Mouse (Mus musculus) cortical plate, adult 2 months (tissue): ENCODE data around the gene Rab35. TPM values are rescaled to one million over a fixed set of nuclear protein-coding genes. Genes with fewer than 3 reads are reported as not detected.

Experiments
- H3K27ac ChIP-seq: fragments of 200-500 bp; 2 replicates; pipeline ENCODE4 v1.5.1; 2012; ENCODE audit warnings: low read length, control low read depth, inconsistent platforms; ENCODE audit not compliant: insufficient read depth
- H3K4me1 ChIP-seq: fragments of 200-500 bp; 2 replicates; pipeline ENCODE4 v1.6.1; 2011; ENCODE audit warnings: low read length; ENCODE audit not compliant: control insufficient read depth, insufficient read depth
- H3K4me3 ChIP-seq: fragments of 200-500 bp; 2 replicates; pipeline ENCODE4 v1.5.1; 2011; ENCODE audit warnings: mild to moderate bottlenecking, low read length, control low read depth; ENCODE audit not compliant: insufficient read depth
- CTCF ChIP-seq: fragments of 200-500 bp; IDR thresholded peaks from 2 replicates; pipeline ENCODE4 v1.5.1; 2011; ENCODE audit warnings: mild to moderate bottlenecking, control low read depth, low read length; ENCODE audit not compliant: insufficient read depth; ENCODE audit errors: extremely low read depth
- POLR2A ChIP-seq: fragments of 200-500 bp; IDR thresholded peaks from 2 replicates; pipeline ENCODE4 v1.6.1; 2011; ENCODE audit warnings: mild to moderate bottlenecking, low read length, control low read depth; ENCODE audit not compliant: insufficient read depth; ENCODE audit errors: extremely low read depth
- polyA plus RNA-seq: library from polyadenylated mRNA; depleted of rRNA; stranded (reverse); fragments of >200 nt; gene quantifications from 2 replicates; pipeline ENCODE4 v1.2.3, GENCODE M21; 2012

Rab35 gene
- polyA plus RNA-seq, 1 experiment, result 90.8 TPM

- no peaks in the 10 kb centered on the region for H3K4me1 ChIP-seq
- TF ChIP-seq POLR2A (no peak), CTCF (no peak)
- no peak overlapping the region for H3K27ac ChIP-seq
- no peak overlapping the region for H3K4me3 ChIP-seq
These were observed 30.9 kb downstream of the Rab35 start for GRCm38 (mm10) chr5:115662658-115663057.

- Histone ChIP-seq H3K4me1 (peaks cover 2% of the 10 kb centered on the region; the same call in 1 of the 2 replicates), H3K4me3 (no peak overlapping the region), H3K27ac (no peak overlapping the region)
- TF ChIP-seq POLR2A (no peak), CTCF (no peak)
These were observed 34.8 kb downstream of the Rab35 start for GRCm38 (mm10) chr5:115666366-115667065.

- no peak for TF ChIP-seq CTCF
- Histone ChIP-seq H3K4me1 (peaks cover 2% of the 10 kb centered on the region; the same call in 1 of the 2 replicates), H3K27ac (no peak overlapping the region), H3K4me3 (no peak overlapping the region)
These were observed 35.5 kb downstream of the Rab35 start for GRCm38 (mm10) chr5:115667210-115667609.

GRCm38 (mm10) chr5:115667894-115668293 lies 36.2 kb downstream of the Rab35 start:
- Histone ChIP-seq H3K27ac (no peak overlapping the region), H3K4me1 (peaks cover 2% of the 10 kb centered on the region; the same call in 1 of the 2 replicates), H3K4me3 (no peak overlapping the region)
- TF ChIP-seq CTCF (no peak), POLR2A (no peak)

GRCm38 (mm10) chr5:115668986-115669385 lies 37.3 kb downstream of the Rab35 start:
- H3K4me1 ChIP-seq, result peaks cover 3% of the 10 kb centered on the region; the same call in 1 of the 2 replicates
- TF ChIP-seq CTCF (no peak), POLR2A (no peak)
- no peak overlapping the region for H3K4me3 ChIP-seq
- no peak overlapping the region for H3K27ac ChIP-seq

GRCm38 (mm10) chr5:115669974-115670373 lies 38.3 kb downstream of the Rab35 start:
- H3K4me3 ChIP-seq, result no peak overlapping the region
- no peak for TF ChIP-seq CTCF
- TF ChIP-seq POLR2A, result no peak
- no peak overlapping the region for H3K27ac ChIP-seq
- H3K4me1 ChIP-seq, result peaks cover 5% of the 10 kb centered on the region

- no peak for TF ChIP-seq CTCF
- TF ChIP-seq POLR2A, result no peak
- Histone ChIP-seq H3K27ac (no peak overlapping the region), H3K4me1 (peaks cover 7% of the 10 kb centered on the region), H3K4me3 (no peak overlapping the region)
These were observed 38.7 kb downstream of the Rab35 start for GRCm38 (mm10) chr5:115670406-115670805.

GRCm38 (mm10) chr5:115671846-115672245 lies 40.1 kb downstream of the Rab35 start:
- TF ChIP-seq POLR2A, result no peak

GRCm38 (mm10) chr5:115685126-115685525 lies 53.4 kb downstream of the Rab35 start:
- Histone ChIP-seq H3K4me3 (no peak overlapping the region), H3K27ac (no peak overlapping the region), H3K4me1 (peaks cover 4% of the 10 kb centered on the region)
- no peak for TF ChIP-seq CTCF
- no peak for TF ChIP-seq POLR2A

More at GRCm38 (mm10) chr5:115671846-115672245, 40.1 kb downstream of the Rab35 start:
- H3K27ac ChIP-seq, result no peak overlapping the region
- peaks cover 7% of the 10 kb centered on the region for H3K4me1 ChIP-seq
- no peak overlapping the region for H3K4me3 ChIP-seq

- H3K4me3 ChIP-seq, result no peak overlapping the region
- TF ChIP-seq POLR2A, result no peak
- TF ChIP-seq CTCF, result no peak
- peaks cover 4% of the 10 kb centered on the region for H3K4me1 ChIP-seq
- no peak overlapping the region for H3K27ac ChIP-seq
These were observed 55.0 kb downstream of the Rab35 start for GRCm38 (mm10) chr5:115686716-115687115.
